Mouse (Mus musculus) CH12.LX (cell line): ENCODE results near the gene Ntm. TPM values are rescaled to one million over a fixed set of nuclear protein-coding genes. Genes with fewer than 3 reads are reported as not detected.
A peak's percentile ranks its signal among the peaks of the same experiment; 100 is the strongest.

ENCODE experiments used
- DNase-seq: peaks from one replicate; pipeline ENCODE4 v3.0.0-alpha.2; 2013; ENCODE audit errors: extremely low read depth
- H3K27ac ChIP-seq: 2 replicates; pipeline ENCODE4 v1.5.1; 2012; ENCODE audit warnings: low read depth, mild to moderate bottlenecking, control low read depth, moderate library complexity; ENCODE audit not compliant: insufficient read depth
- H3K27me3 ChIP-seq: replicated peaks from 2 replicates; pipeline ENCODE3; 2012; ENCODE audit warnings: inconsistent platforms
- H3K36me3 ChIP-seq, 2 experiments: replicated peaks in 1 of 2; 2 replicates each; pipeline versions ENCODE3 to v1.6.1; 2012; ENCODE audit warnings: inconsistent platforms in 1 of 2, low read length in 1 of 2, mild to moderate bottlenecking in 1 of 2, mixed read lengths in 1 of 2, moderate library complexity in 1 of 2; ENCODE audit not compliant: control insufficient read depth in 1 of 2, insufficient read depth in 1 of 2
- H3K4me1 ChIP-seq, 2 experiments: 2 replicates each; pipeline ENCODE4 v1.6.1; 2012; ENCODE audit warnings: inconsistent platforms in 1 of 2, moderate library complexity in 1 of 2; ENCODE audit not compliant: insufficient read depth in 2 of 2, control insufficient read depth in 1 of 2
- H3K4me2 ChIP-seq: 2 replicates; pipeline ENCODE4 v1.6.1; 2012; ENCODE audit warnings: low read depth, mild to moderate bottlenecking, control low read depth; ENCODE audit not compliant: poor library complexity, insufficient read depth, severe bottlenecking
- H3K4me3 ChIP-seq, 3 experiments: fragments of 150-350 bp in 1 of 3; sonication (generic) in 1 of 3; replicated peaks in 1 of 3; 2 replicates each; pipeline versions ENCODE3 to v1.5.1; 2011 to 2012; ENCODE audit warnings: low read depth in 2 of 3, low read length in 2 of 3, mild to moderate bottlenecking in 2 of 3, moderate library complexity in 2 of 3, control low read depth in 1 of 3, improper control_type of control experiment in 1 of 3, inconsistent platforms in 1 of 3, mixed read lengths in 1 of 3; ENCODE audit not compliant: poor library complexity in 1 of 3
- H3K79me2 ChIP-seq: replicated peaks from 2 replicates; pipeline ENCODE4 v1.6.1; 2012; ENCODE audit warnings: mild to moderate bottlenecking, moderate library complexity; ENCODE audit not compliant: control insufficient read depth, poor library complexity, insufficient read depth, severe bottlenecking; ENCODE audit errors: extremely low read depth
- H3K9ac ChIP-seq: 2 replicates; pipeline ENCODE4 v1.6.1; 2012; ENCODE audit warnings: low read depth, mild to moderate bottlenecking, control low read depth, moderate library complexity; ENCODE audit not compliant: insufficient read depth
- H3K9me3 ChIP-seq: replicated peaks from 2 replicates; pipeline ENCODE3; 2012; ENCODE audit warnings: low read length, inconsistent platforms, mixed read lengths
- CHD1 ChIP-seq: IDR thresholded peaks from 2 replicates; pipeline ENCODE4 v1.6.1; 2012; ENCODE audit warnings: low read depth, low read length, improper control_type of control experiment, inconsistent platforms
- CTCF ChIP-seq, 2 experiments: IDR thresholded peaks in 1 of 2; conservative IDR thresholded peaks in 1 of 2; 2 replicates each; pipeline ENCODE4 v1.5.1; 2011 to 2012; ENCODE audit warnings: low read depth in 2 of 2, low read length in 2 of 2, improper control_type of control experiment in 1 of 2, inconsistent platforms in 1 of 2, mild to moderate bottlenecking in 1 of 2, moderate library complexity in 1 of 2
- EP300 ChIP-seq: IDR thresholded peaks from 2 replicates; pipeline ENCODE4 v1.6.1; 2011; ENCODE audit warnings: low read length, improper control_type of control experiment
- IRF4 ChIP-seq: IDR thresholded peaks from 2 replicates; pipeline ENCODE4 v1.6.1; 2014; ENCODE audit warnings: low read depth, mild to moderate bottlenecking, inconsistent platforms, low read length, improper control_type of control experiment
- MXI1 ChIP-seq: IDR thresholded peaks from 2 replicates; pipeline ENCODE4 v1.6.1; 2011; ENCODE audit warnings: mild to moderate bottlenecking, low read depth, low read length, improper control_type of control experiment
- PAX5 ChIP-seq: IDR thresholded peaks from 2 replicates; pipeline ENCODE4 v1.6.1; 2012; ENCODE audit warnings: low read length, inconsistent platforms, mixed read lengths
- UBTF ChIP-seq: IDR thresholded peaks from 2 replicates; pipeline ENCODE4 v1.6.1; 2012; ENCODE audit warnings: low read depth, mild to moderate bottlenecking, inconsistent platforms, low read length, improper control_type of control experiment, moderate library complexity
- ZMIZ1 ChIP-seq: IDR thresholded peaks from 2 replicates; pipeline ENCODE4 v1.6.1; 2012; ENCODE audit warnings: low read depth, mild to moderate bottlenecking, inconsistent platforms, low read length, improper control_type of control experiment
- dilution Hi-C: fragments of 300-500 bp; cut with MboI; formaldehyde crosslinking; loops from 2 replicates; pipeline ENCODE4 v1.14.3; 2020; ENCODE audit warnings: low sequenced_read_pairs; ENCODE audit not compliant: extremely low pct_unique_long_range_greater_than_20kb, extremely low pct_ligation_motif_present
- in situ Hi-C: fragments of 300-500 bp; cut with MboI; formaldehyde crosslinking; loops from 3 replicates; pipeline ENCODE4 v1.14.3; 2019; ENCODE audit warnings: low sequenced_read_pairs, low pct_ligation_motif_present, low pct_unique_long_range_greater_than_20kb, mixed read lengths
- polyA plus RNA-seq: library from polyadenylated mRNA; unstranded; fragments of >175 nt; gene quantifications from 2 replicates; pipeline ENCODE4 v1.2.1, GENCODE M21; 2012; ENCODE audit warnings: low read depth; ENCODE audit not compliant: insufficient read length
- total RNA-seq, 2 experiments: library from RNA; depleted of rRNA; stranded (reverse); fragments of 300-350 nt in 1 of 2; fragments of >200 nt in 1 of 2; gene quantifications; 2 replicates each; pipeline ENCODE4 v1.2.3; 2012 to 2014

The Ntm gene
- total and polyA plus RNA-seq, 3 experiments = not detected

DNA sequence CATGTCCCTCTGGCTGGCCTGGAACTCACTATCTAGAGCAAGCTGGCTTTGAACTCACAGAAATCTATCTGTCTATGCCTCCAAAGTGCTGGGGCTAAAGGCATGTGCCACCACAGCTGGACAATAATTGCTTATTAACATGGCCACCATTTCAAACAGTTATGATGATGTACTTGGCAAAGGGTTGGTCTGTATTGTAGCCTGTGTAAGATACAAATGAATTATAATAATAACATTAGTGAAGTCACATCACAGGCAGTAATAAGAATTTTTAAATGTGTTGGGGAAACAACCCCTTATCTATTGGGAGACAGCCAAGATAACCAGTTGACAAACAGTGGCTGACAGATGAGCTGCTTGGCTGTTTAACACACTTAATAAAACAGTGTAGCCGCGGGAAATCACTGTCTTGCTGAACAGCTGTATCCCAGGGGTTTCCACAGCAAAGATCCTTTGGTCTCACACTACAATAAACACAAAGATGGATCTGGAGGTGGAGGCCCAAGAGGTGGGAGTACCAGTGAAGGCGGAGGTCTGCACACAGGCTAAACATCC, 302.8 kb downstream of the Ntm start:
- in situ Hi-C loops = loop anchor here (25.0 kb wide), 1 partner anchor 627 kb away; no protein-coding TSS in a partner anchor
- dilution Hi-C loops = no loop called here
- H3K27me3 ChIP-seq = no peaks in the 10 kb centered on the region

GRCm38 (mm10) chr9:29657761-29658465, 305.0 kb downstream of the Ntm start:
- Histone ChIP-seq H3K4me1 (no peaks in the 10 kb centered on the region), H3K9ac (no peak overlapping the region), H3K27me3 (no peaks in the 10 kb centered on the region), H3K27ac (no peak overlapping the region), H3K4me2 (no peak overlapping the region), H3K4me3 (no peak overlapping the region), H3K79me2 (no peaks in the 10 kb centered on the region), H3K9me3 (peaks cover 81% of the 10 kb centered on the region), H3K36me3 (no peaks in the 10 kb centered on the region)
- DNase-seq = no peak
- in situ Hi-C loops (loop anchor here (25.0 kb wide), 1 partner anchor 629 kb away; no protein-coding TSS in a partner anchor), dilution Hi-C loops (no loop called here)
- TF ChIP-seq ZMIZ1 (no peak), MXI1 (no peak)

More for the DNA sequence above, 302.8 kb downstream of the Ntm start:
- no peaks in the 10 kb centered on the region for H3K4me1 ChIP-seq
- H3K36me3 ChIP-seq = no peaks in the 10 kb centered on the region
- H3K4me3 ChIP-seq = no peak overlapping the region
- DNase-seq = no peak
- TF ChIP-seq MXI1 = no peak
- peaks cover 78% of the 10 kb centered on the region for H3K9me3 ChIP-seq
- no peak overlapping the region for H3K9ac ChIP-seq
- H3K79me2 ChIP-seq = no peaks in the 10 kb centered on the region
- no peak overlapping the region for H3K27ac ChIP-seq
- no peak overlapping the region for H3K4me2 ChIP-seq

DNA sequence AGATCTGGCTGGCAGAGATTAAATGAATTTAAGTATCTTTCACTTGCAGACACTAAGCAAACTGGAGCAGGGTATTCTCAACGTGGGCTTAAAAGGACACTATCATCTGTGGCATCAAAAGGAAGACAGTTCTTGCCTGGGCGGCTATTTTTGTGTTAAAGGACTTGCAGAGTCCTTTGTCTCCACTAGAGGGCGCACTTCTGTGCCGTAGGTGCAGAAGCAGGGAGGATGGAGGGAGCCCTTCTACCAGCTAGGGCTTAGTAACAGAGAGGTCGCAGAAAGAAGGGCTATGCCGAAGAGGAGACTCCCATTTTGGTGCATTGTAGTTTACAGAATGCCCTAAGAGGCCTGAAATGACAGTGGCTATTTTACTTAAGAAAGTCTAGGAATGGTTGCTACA, 308.1 kb downstream of the Ntm start:
- Histone ChIP-seq H3K4me3 (no peak overlapping the region), H3K9ac (no peak overlapping the region), H3K27me3 (no peaks in the 10 kb centered on the region), H3K27ac (no peak overlapping the region), H3K4me1 (no peaks in the 10 kb centered on the region), H3K79me2 (no peaks in the 10 kb centered on the region), H3K4me2 (no peak overlapping the region)
- dilution Hi-C loops = no loop called here
- DNase-seq = no peak
- TF ChIP-seq EP300 = no peak
- TF ChIP-seq UBTF = no peak
- TF ChIP-seq CHD1 = no peak
- TF ChIP-seq IRF4 = no peak
- 0 out of 4 replicates have a peak, but pooled peaks of 1 of the 2 experiments have one; percentile 12 for TF ChIP-seq CTCF (conservative IDR thresholded peaks at IDR 0.05 in 1 of 2, IDR thresholded peaks at IDR 0.05 in 1 of 2; ENCODE audit: low read depth in 2 of 2, low read length in 2 of 2)
- no peak for TF ChIP-seq PAX5
- TF ChIP-seq, all 38 proteins: peak for 1
- in situ Hi-C loops = loop anchor here (25.0 kb wide), 1 partner anchor 632 kb away; no protein-coding TSS in a partner anchor
- H3K36me3 ChIP-seq = no peaks in the 10 kb centered on the region
- H3K9me3 ChIP-seq = peaks cover 88% of the 10 kb centered on the region
